Mouse (Mus musculus): Measurements from ENCODE around the gene Tmem8b. TPM values are rescaled to one million over a fixed set of nuclear protein-coding genes. Genes with fewer than 3 reads are reported as not detected.

Tmem8b gene
- polyA plus RNA-seq, 1 experiment from 2014 or later = 5.2 TPM

DNA sequence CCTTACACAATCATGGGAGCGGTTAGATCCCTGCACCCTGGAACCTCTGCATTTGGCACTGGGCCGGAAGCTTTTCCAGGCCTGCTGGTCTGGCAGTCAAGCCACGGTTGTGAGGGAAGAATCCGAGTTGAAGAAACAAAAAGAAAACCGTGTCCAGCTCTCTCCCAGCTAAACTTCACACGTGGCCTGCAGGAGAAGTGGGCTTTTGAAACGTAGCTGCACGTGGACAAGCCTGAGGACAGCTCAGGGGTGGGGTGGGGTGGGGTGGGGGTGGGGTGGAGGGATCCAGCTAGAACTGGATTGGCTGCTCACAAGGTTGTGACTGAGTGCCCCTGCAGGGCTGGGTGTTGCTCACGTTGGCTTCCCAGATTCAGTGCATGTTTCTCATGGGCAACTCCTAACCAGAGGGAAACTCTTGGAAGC lies 26.5 kb downstream of the Tmem8b start:
- no peaks in the 10 kb centered on the region for H3K36me3 ChIP-seq (ENCODE audit: control insufficient read depth, insufficient read depth, low read length)

DNA sequence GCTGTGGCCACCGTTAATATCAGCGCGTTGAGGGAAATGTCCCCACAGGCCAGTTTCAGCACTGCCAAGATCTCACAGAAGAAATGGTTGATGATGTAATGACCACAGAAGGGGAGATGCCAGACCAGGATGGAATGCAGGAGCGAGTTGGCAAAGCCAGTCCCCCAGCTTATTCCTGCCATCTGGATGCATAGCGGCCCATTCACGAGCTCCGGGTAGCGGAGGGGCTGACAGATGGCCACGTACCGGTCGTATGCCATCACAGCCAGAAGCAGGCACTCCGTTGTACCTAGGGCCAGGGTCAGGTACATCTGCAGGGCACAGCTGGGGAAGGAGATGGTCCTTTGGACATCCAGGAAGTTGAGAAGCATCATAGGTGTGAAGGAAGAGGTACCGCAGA lies 27.8 kb downstream of the Tmem8b start:
- no peak overlapping the region for H3K9ac ChIP-seq (ENCODE audit: low read length)
- H3K36me3 ChIP-seq (ENCODE audit: control insufficient read depth, insufficient read depth, low read length) = no peaks in the 10 kb centered on the region
- 0 out of 2 replicates have a peak, but pooled peaks cover 2% of the 10 kb centered on the region for H3K4me1 ChIP-seq (replicated peaks; ENCODE audit: control insufficient read depth, insufficient read depth, low read length)
- H3K9me3 ChIP-seq (ENCODE audit: control insufficient read depth, low read length) = no peaks in the 10 kb centered on the region
- no peak overlapping the region for H3K4me2 ChIP-seq (ENCODE audit: low read depth, low read length, severe bottlenecking)
- ATAC-seq (replicated peaks; ENCODE audit: low FRiP score) (no peak), DNase-seq (ENCODE audit: low spot score) (no peak)
- H3K27me3 ChIP-seq (ENCODE audit: control insufficient read depth, insufficient read depth, low read length) = no peaks in the 10 kb centered on the region
- H3K4me3 ChIP-seq (ENCODE audit: low read depth, low read length) = no peak overlapping the region
- no peak overlapping the region for H3K27ac ChIP-seq (ENCODE audit: low read depth, low read length)
- WGBS = 92% methylated on average over 13 of the region's 13 CpGs

More for the DNA sequence above, 26.5 kb downstream of the Tmem8b start:
- H3K4me1 ChIP-seq (replicated peaks; ENCODE audit: control insufficient read depth, insufficient read depth, low read length) = 0 out of 2 replicates have a peak, but pooled peaks cover 2% of the 10 kb centered on the region
- 36% methylated on average over 9 of the region's 9 CpGs for WGBS
- H3K4me2 ChIP-seq (ENCODE audit: low read depth, low read length, severe bottlenecking) = no peak overlapping the region
- H3K9me3 ChIP-seq (ENCODE audit: control insufficient read depth, low read length) = no peaks in the 10 kb centered on the region
- no peaks in the 10 kb centered on the region for H3K27me3 ChIP-seq (ENCODE audit: control insufficient read depth, insufficient read depth, low read length)
- H3K27ac ChIP-seq (ENCODE audit: low read depth, low read length) = no peak overlapping the region
- H3K9ac ChIP-seq (ENCODE audit: low read length) = no peak overlapping the region
- DNase-seq (ENCODE audit: low spot score) (no peak), ATAC-seq (replicated peaks; ENCODE audit: low FRiP score) (no peak)
- H3K4me3 ChIP-seq (ENCODE audit: low read depth, low read length) = no peak overlapping the region

DNA sequence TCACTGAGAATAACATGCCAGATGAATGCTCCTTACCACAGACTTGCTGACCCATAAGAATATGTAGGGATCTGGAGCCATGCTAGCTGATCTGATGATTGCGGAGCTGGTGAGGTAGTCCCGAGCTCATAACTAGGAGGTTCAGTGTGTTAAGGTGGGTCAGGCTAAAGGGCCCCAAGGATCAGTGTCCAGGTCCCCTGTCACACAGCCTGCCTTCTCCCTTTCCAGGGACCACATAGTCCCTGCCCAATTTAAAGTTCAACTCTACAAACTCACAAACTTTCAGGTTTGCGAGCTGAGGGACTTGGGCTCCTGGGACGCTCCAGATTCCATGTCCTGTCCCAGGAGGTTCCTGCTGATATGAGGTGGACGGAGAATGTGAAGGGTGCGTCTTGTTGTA lies 31.9 kb downstream of the Tmem8b start, which contains the start of gene Olfr70:
TSS of gene Olfr70 (minus strand) at position 101 of the 400 bp plus-strand sequence.
- no peaks in the 10 kb centered on the region for H3K36me3 ChIP-seq (ENCODE audit: control insufficient read depth, insufficient read depth, low read length)
- H3K4me1 ChIP-seq (replicated peaks; ENCODE audit: control insufficient read depth, insufficient read depth, low read length) = no peaks in the 10 kb centered on the region
- ATAC-seq (replicated peaks; ENCODE audit: low FRiP score) (no peak), DNase-seq (ENCODE audit: low spot score) (no peak)
- H3K9me3 ChIP-seq (ENCODE audit: control insufficient read depth, low read length) = no peaks in the 10 kb centered on the region
- H3K9ac ChIP-seq (ENCODE audit: low read length) = no peak within 1 kb of the TSS
- WGBS = 91% methylated on average over 6 of the region's 6 CpGs
- no peaks in the 10 kb centered on the region for H3K27me3 ChIP-seq (ENCODE audit: control insufficient read depth, insufficient read depth, low read length)
- no peak within 1 kb of the TSS for H3K27ac ChIP-seq (ENCODE audit: low read depth, low read length)
- no peak within 1 kb of the TSS for H3K4me2 ChIP-seq (ENCODE audit: low read depth, low read length, severe bottlenecking)
- H3K4me3 ChIP-seq (ENCODE audit: low read depth, low read length) = no peak within 1 kb of the TSS

- H3K36me3 ChIP-seq (ENCODE audit: control insufficient read depth, insufficient read depth, low read length) = no peaks in the 10 kb centered on the region
- DNase-seq (ENCODE audit: low spot score) (no peak), ATAC-seq (replicated peaks; ENCODE audit: low FRiP score) (no peak)
- no peaks in the 10 kb centered on the region for H3K9me3 ChIP-seq (ENCODE audit: control insufficient read depth, low read length)
- no peak overlapping the region for H3K27ac ChIP-seq (ENCODE audit: low read depth, low read length)
- WGBS = 82% methylated on average over 6 of the region's 6 CpGs
- no peak overlapping the region for H3K4me2 ChIP-seq (ENCODE audit: low read depth, low read length, severe bottlenecking)
- no peaks in the 10 kb centered on the region for H3K27me3 ChIP-seq (ENCODE audit: control insufficient read depth, insufficient read depth, low read length)
- no peak overlapping the region for H3K9ac ChIP-seq (ENCODE audit: low read length)
- H3K4me3 ChIP-seq (ENCODE audit: low read depth, low read length) = no peak overlapping the region
- no peaks in the 10 kb centered on the region for H3K4me1 ChIP-seq (replicated peaks; ENCODE audit: control insufficient read depth, insufficient read depth, low read length)
These were observed 34.7 kb downstream of the Tmem8b start for GRCm38 (mm10) chr4:43703439-43703838.

DNA sequence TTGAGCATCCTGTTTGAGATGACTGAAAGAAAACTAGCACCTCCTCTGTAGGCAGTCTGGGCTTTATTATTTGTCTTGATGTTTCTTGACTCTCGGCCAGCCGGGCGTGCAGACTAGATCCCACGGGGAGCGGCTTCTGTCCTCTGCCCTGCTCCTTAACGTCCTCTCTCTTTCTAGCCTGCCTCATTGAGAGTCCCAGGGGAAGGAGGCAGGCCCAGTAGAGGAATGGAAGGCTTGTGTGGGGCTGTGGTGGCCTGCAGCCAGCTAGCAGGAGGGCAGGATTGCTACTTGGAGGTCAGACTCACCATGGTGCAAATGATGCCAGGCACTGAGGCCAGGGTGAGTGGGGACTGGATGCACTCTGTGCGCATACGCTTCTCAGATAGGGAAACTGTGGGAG lies 35.1 kb downstream of the Tmem8b start:
- Histone ChIP-seq H3K27ac (ENCODE audit: low read depth, low read length) (no peak overlapping the region), H3K36me3 (ENCODE audit: control insufficient read depth, insufficient read depth, low read length) (no peaks in the 10 kb centered on the region), H3K27me3 (ENCODE audit: control insufficient read depth, insufficient read depth, low read length) (no peaks in the 10 kb centered on the region), H3K4me2 (ENCODE audit: low read depth, low read length, severe bottlenecking) (no peak overlapping the region), H3K9me3 (ENCODE audit: control insufficient read depth, low read length) (no peaks in the 10 kb centered on the region), H3K4me1 (replicated peaks; ENCODE audit: control insufficient read depth, insufficient read depth, low read length) (no peaks in the 10 kb centered on the region), H3K9ac (ENCODE audit: low read length) (no peak overlapping the region), H3K4me3 (ENCODE audit: low read depth, low read length) (no peak overlapping the region)
- ATAC-seq (replicated peaks; ENCODE audit: low FRiP score) = no peak
- DNase-seq (ENCODE audit: low spot score) = no peak
- 87% methylated on average over 8 of the region's 8 CpGs for WGBS

GRCm38 (mm10) chr4:43705991-43706390 lies 37.2 kb downstream of the Tmem8b start:
- ATAC-seq (replicated peaks; ENCODE audit: low FRiP score) (no peak), DNase-seq (ENCODE audit: low spot score) (no peak)
- Histone ChIP-seq H3K9me3 (ENCODE audit: control insufficient read depth, low read length) (no peaks in the 10 kb centered on the region), H3K4me2 (ENCODE audit: low read depth, low read length, severe bottlenecking) (no peak overlapping the region), H3K9ac (ENCODE audit: low read length) (no peak overlapping the region), H3K27ac (ENCODE audit: low read depth, low read length) (no peak overlapping the region), H3K4me1 (replicated peaks; ENCODE audit: control insufficient read depth, insufficient read depth, low read length) (no peaks in the 10 kb centered on the region), H3K36me3 (ENCODE audit: control insufficient read depth, insufficient read depth, low read length) (no peaks in the 10 kb centered on the region), H3K4me3 (ENCODE audit: low read depth, low read length) (no peak overlapping the region), H3K27me3 (ENCODE audit: control insufficient read depth, insufficient read depth, low read length) (no peaks in the 10 kb centered on the region)
- 89% methylated on average over 13 of the region's 13 CpGs for WGBS

GRCm38 (mm10) chr4:43709869-43710268 lies 41.1 kb downstream of the Tmem8b start, which contains the start of gene Olfr71:
Olfr71 (minus strand) TSS chr4:43710255.
- H3K4me2 ChIP-seq (ENCODE audit: low read depth, low read length, severe bottlenecking) = no peak within 1 kb of the TSS
- no peak within 1 kb of the TSS for H3K9ac ChIP-seq (ENCODE audit: low read length)
- H3K27me3 ChIP-seq (ENCODE audit: control insufficient read depth, insufficient read depth, low read length) = no peaks in the 10 kb centered on the region
- DNase-seq (ENCODE audit: low spot score) (no peak), ATAC-seq (replicated peaks; ENCODE audit: low FRiP score) (no peak)
- no peaks in the 10 kb centered on the region for H3K4me1 ChIP-seq (replicated peaks; ENCODE audit: control insufficient read depth, insufficient read depth, low read length)
- no peak within 1 kb of the TSS for H3K4me3 ChIP-seq (ENCODE audit: low read depth, low read length)
- H3K36me3 ChIP-seq (ENCODE audit: control insufficient read depth, insufficient read depth, low read length) = no peaks in the 10 kb centered on the region
- 80% methylated on average over 6 of the region's 6 CpGs for WGBS
- H3K9me3 ChIP-seq (ENCODE audit: control insufficient read depth, low read length) = no peaks in the 10 kb centered on the region
- no peak within 1 kb of the TSS for H3K27ac ChIP-seq (ENCODE audit: low read depth, low read length)

DNA sequence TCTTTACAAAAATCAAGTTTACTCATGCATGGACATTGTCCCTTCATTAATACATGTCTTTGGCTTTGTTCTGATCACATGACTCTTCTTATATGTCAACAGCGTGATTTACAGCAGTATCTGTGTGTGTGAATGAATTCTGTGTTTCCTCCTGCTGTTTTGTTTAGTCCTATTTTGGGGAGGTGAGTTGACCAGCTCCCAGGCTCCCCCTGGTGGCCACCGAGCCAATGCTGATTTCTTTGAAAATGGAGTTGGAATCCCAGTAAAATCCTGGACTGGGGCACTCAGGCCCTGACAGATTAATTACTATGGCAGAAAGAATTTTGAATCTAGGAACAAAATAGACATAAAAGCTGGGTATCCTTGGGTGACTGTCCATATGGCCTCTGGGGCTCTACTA lies 43.0 kb downstream of the Tmem8b start:
- WGBS = 2% methylated on average over 2 of the region's 2 CpGs
- H3K27ac ChIP-seq (ENCODE audit: low read depth, low read length) = no peak overlapping the region
- H3K9me3 ChIP-seq (ENCODE audit: control insufficient read depth, low read length) = no peaks in the 10 kb centered on the region
- no peaks in the 10 kb centered on the region for H3K27me3 ChIP-seq (ENCODE audit: control insufficient read depth, insufficient read depth, low read length)
- H3K4me1 ChIP-seq (replicated peaks; ENCODE audit: control insufficient read depth, insufficient read depth, low read length) = no peaks in the 10 kb centered on the region
- no peaks in the 10 kb centered on the region for H3K36me3 ChIP-seq (ENCODE audit: control insufficient read depth, insufficient read depth, low read length)
- no peak overlapping the region for H3K4me3 ChIP-seq (ENCODE audit: low read depth, low read length)
- DNase-seq (ENCODE audit: low spot score) (peak; percentile 87), ATAC-seq (replicated peaks; ENCODE audit: low FRiP score) (no peak)
- no peak overlapping the region for H3K9ac ChIP-seq (ENCODE audit: low read length)
- H3K4me2 ChIP-seq (ENCODE audit: low read depth, low read length, severe bottlenecking) = no peak overlapping the region

GRCm38 (mm10) chr4:43713652-43714219 lies 45.0 kb downstream of the Tmem8b start:
- H3K9me3 ChIP-seq (ENCODE audit: control insufficient read depth, low read length) = no peaks in the 10 kb centered on the region
- ATAC-seq (replicated peaks; ENCODE audit: low FRiP score) = no peak
- H3K27me3 ChIP-seq (ENCODE audit: control insufficient read depth, insufficient read depth, low read length) = no peaks in the 10 kb centered on the region
- no peaks in the 10 kb centered on the region for H3K36me3 ChIP-seq (ENCODE audit: control insufficient read depth, insufficient read depth, low read length)
- no peak overlapping the region for H3K4me2 ChIP-seq (ENCODE audit: low read depth, low read length, severe bottlenecking)
- no peak overlapping the region for H3K4me3 ChIP-seq (ENCODE audit: low read depth, low read length)
- no peak for DNase-seq (ENCODE audit: low spot score)
- WGBS = 51% methylated on average over 7 of the region's 7 CpGs
- H3K27ac ChIP-seq (ENCODE audit: low read depth, low read length) = no peak overlapping the region
- no peaks in the 10 kb centered on the region for H3K4me1 ChIP-seq (replicated peaks; ENCODE audit: control insufficient read depth, insufficient read depth, low read length)
- H3K9ac ChIP-seq (ENCODE audit: low read length) = no peak overlapping the region
